Mouse (Mus musculus) thymus, postnatal 14 days (tissue): Measurements from ENCODE around the gene Ppp1r26.

Experiments
- DNase-seq: peaks from one replicate; pipeline ENCODE4 v3.0.0; 2021

The Ppp1r26 gene

GRCm38 (mm10) chr2:28446515-28447314 is at the start of gene Ppp1r26:
Gene Ppp1r26 (plus strand): TSS chr2:28446800.
- DNase-seq: peak; percentile 43

DNA sequence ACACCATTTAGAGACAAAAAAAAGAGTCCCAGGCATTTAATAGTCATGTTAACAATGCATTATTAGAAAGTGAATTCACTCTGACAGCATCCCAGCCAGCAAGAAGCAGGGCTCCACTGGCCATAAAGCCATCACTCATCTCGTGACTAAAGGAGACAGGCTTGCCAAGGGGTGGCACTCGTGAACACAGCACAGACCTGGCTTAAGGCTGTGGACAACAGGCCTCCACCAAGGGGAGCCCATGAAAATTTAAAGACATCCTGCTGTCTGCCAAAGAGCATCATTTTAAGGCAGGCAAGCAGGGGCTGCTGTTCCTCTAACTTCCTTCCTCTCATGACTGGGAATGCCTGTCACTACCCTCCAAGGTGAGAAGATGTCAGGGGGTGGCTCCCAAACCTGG is 49.7 kb upstream of the Ppp1r26 start:
- no peak for DNase-seq

GRCm38 (mm10) chr2:28397417-28398119 is 49.0 kb upstream of the Ppp1r26 start:
- DNase-seq: no peak

- no peak for DNase-seq
Observed at GRCm38 (mm10) chr2:28401647-28402046, 45.0 kb upstream of the Ppp1r26 start.

- DNase-seq: no peak
Observed at GRCm38 (mm10) chr2:28402128-28402527, 44.5 kb upstream of the Ppp1r26 start.

GRCm38 (mm10) chr2:28407796-28408195 is 38.8 kb upstream of the Ppp1r26 start:
- no peak for DNase-seq

DNA sequence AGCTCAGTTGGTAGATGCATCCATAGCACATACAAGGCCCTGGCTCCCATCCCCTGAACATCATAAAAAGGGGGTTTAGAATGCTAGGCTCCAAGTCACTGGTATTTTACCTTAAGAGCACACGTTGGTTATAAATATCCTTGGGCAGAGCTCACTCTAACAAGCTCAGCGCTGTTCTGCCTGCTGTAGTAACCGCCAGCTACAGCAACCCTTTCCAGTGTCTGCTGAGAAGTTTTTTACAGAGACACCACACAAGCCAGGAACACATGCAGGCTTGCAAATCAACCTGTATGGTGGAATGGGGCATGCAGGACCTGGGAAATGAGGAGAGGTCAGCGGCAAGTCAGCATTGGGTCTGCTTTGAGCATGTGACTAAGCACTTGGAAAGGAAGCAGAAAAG is 37.5 kb upstream of the Ppp1r26 start:
- no peak for DNase-seq

- no peak for DNase-seq
Observed at GRCm38 (mm10) chr2:28409566-28409965, 37.0 kb upstream of the Ppp1r26 start.

- DNase-seq: no peak
Observed at GRCm38 (mm10) chr2:28412936-28413335, 33.7 kb upstream of the Ppp1r26 start.

DNA sequence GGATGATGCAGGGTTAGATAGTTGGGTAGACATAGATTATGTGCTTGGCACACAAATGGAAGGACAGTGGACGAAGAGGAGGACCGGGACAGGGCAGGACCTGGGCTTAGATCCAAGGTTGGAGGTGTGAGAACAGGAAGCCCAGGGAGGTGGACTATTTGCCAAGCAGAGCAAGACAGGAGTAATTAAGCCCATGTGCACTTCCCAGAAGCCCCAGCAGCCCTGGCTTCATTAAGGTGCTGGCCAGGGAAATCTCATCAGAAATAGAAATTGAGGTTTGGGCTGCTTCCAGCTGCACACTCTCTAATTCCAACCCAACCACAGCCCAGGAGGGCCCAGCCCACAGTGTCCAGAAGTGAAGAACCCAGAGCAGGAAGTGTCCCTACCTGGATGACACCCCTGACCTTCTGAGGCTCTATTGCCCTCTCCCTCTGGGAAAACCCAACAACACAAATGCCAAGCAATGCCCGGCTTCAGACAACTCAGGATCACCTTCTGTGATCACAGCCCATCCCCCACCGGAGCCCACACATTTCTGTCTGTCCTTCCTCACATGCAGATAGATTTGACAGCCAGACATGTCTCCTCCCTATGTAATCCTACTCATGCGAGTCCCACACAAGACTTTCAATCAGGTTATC is 32.4 kb upstream of the Ppp1r26 start:
- no peak for DNase-seq

- DNase-seq: no peak
Observed at GRCm38 (mm10) chr2:28414757-28415137, 31.9 kb upstream of the Ppp1r26 start.

DNA sequence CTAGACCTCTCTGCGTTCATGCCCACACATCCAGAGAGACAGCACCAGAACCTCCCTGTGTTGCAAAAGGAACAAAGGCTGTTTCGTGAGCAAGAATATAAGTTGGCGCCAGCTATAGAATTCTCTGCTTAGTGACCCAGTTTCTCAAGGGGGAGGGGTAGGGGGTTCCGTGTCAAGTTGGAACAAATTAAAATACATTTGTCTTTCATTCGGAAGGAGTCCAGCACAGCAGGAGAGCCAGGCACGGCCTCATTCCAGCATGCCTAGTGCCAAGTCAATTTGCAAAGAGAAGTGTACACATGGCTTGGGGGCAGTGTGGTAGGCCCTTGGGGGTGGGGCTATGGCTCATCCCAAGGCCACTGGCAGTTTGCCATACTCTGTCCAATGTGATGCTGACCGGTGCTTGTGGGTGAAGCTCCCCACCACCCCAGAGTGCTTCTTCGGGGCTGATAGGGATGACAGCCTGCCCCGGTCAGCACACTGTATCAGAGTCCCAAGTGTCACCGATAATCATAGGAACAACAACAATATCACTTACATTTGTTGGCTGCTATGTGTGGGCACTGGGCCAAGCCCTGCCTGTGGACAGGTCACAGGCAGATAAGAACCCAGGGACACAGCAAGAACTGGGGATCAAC is 31.1 kb upstream of the Ppp1r26 start:
- no peak for DNase-seq

DNA sequence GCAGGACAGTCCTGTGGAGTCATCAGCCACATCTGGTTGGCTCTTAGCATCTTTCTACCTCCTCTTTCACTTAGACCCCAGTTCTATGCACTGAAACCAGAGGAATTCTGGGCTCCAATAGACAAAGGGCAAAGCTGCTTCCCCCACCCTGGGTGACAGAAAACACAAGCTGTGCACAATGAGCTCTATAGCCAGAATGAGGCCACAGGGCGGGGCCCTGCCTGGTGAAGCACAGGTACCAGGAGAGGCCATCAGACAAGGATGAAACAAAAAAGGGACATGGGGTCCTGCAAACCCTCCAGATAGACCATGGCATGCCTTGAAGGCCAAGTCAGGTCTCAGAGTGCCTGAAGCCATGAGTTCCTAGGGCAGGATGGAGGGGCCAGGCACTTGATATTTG is 30.1 kb upstream of the Ppp1r26 start:
- DNase-seq: no peak

DNA sequence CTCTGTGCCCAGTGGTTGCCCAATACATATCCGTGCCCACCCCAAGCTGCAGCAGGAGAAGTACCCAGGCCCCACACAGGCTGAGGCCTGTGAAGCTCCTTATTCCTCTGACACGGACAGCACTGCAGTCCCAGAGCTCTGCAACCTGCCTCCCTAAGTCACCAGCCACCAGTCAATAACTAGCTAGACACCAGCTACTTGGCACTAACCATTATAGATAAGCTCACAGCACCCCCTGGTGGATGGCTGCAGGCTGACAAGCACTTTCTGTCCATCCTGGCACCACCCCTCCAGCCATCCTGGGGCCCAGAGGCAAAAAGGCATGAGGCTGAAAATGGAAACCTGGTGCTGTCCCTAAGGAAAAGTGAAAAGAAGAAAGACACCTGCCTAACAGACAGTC is 28.6 kb upstream of the Ppp1r26 start:
- peak; percentile 78 for DNase-seq

GRCm38 (mm10) chr2:28419898-28420297 is 26.7 kb upstream of the Ppp1r26 start:
- DNase-seq: peak; percentile 59

DNA sequence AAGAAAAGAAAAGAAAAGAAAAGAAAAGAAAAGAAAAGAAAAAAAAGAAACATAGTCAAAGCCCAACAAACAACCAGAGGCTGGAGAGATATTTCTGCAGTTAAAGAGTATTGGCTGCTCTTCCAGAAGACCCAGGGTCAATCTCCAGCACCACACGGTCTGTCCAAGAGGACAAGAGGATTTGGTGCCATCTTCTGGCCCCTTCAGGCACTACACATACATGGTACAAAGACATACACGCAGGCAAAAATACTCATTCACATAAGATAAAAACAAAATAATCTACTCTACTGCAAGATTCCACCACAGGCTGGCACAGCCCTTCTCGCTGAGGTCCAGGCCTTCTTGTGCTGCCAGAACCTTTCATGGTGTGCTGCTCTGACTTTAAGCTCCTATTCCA is 23.4 kb upstream of the Ppp1r26 start:
- peak; percentile 59 for DNase-seq

DNA sequence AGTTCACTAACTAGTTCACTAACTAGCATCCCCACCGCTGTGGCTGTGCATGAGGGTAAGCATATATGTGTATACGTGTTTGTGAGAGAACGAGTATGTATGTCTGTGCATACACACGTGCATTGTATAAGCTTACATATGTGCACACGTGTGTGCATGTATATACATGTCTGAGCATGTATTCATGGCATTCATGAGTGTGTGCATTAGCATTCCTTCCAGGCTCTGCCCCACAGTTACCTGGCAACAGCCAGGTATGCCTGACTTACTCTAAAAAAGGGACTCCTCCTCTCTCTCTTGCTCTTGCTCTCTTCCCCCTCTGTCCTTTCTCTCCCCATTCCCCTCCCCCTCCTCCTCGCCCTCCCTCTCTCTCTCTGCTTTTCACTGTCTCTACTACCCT is 19.4 kb upstream of the Ppp1r26 start:
- DNase-seq: no peak

DNA sequence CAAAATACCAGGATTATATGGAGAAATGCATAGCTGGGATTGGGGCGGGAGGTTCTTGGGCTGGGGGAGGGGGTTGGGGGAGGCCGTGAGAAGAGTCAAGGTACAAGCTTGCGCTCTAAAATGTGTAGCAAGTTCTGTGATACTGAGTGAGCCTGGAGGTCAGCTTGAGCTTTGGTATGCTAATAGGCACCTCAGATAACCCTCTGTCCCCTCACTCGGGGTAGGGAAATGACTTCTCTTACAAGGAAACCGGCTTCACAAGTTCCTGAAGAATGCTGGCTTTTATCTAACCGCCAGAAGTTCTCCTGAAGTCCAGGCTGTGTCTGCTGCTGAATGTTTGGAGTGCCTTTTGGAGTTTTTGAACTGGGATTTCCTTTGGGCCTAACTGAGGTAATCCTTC is 15.8 kb upstream of the Ppp1r26 start:
- DNase-seq: no peak

DNA sequence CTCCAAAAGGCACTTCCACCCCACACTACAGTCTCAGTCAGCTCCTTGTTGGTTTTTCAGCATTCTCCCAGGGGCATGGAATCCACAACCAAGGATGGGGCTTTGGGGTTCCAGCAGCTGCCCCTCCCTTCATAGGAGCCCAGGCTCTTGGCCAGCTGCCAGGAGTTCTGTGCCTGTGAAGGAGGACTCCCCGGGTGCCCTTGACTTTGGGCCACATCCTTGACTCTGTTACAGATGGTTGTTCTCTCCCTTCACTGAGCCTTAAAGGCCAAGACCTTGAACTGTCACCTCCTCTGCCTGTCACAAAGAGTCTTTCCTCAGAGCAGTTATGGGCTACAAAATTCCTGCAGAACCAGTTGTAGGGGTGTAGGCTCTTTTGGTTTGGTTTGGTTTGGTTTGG is 13.8 kb upstream of the Ppp1r26 start:
- DNase-seq: no peak

DNA sequence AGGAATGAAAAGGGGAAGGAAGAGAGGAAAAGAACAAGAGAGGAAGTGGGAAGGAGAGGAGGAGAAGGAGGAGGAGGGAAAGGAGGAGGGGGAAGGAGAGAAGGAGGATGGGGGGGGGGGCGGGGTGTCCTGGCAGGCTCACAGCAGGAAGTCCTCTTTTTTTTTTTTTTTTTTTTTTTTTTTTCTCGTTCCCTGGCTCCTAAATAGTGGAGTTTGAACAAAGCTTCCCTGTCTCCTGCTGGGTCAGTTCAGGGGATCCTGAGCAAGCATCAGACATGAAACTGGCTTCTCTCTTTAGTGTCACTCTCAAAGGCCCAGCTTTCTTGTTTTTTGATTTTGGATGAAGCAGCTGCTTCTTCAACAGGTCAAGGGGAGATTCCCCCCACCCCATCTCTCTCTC is 13.1 kb upstream of the Ppp1r26 start:
- DNase-seq: no peak

DNA sequence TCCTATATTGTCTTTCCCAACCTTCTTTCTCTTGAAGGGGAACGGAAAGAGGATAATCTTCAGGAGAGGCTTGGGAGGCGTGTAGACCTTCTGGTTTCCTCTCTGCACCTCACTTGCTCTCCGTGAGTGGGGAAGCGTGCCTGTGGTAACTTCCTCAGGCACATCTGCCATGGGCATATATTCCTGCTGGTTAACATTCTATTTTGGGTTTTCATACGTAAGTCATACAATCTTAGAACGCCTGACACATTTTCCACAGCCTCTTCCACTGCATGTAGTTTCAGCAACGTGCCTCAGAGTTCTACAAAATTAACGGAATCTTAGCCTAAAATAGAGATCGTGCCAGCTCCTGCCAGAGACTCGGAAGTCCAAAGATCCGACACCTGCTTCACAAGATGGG is 11.2 kb upstream of the Ppp1r26 start:
- DNase-seq: no peak

- DNase-seq: no peak
Observed at GRCm38 (mm10) chr2:28440842-28441241, 5.8 kb upstream of the Ppp1r26 start.

GRCm38 (mm10) chr2:28445082-28445481 is 1.5 kb upstream of the Ppp1r26 start:
- peak; percentile 13 for DNase-seq

GRCm38 (mm10) chr2:28446181-28446514 is 452 bp upstream of the Ppp1r26 start:
- no peak for DNase-seq
